Mouse (Mus musculus) forebrain, embryonic 13.5 days (tissue): ENCODE measurements around the gene Lrrc20. TPM values are rescaled to one million over a fixed set of nuclear protein-coding genes. Genes with fewer than 3 reads are reported as not detected.

Experiments
- ATAC-seq: fragments of 200-750 bp; cut with Nextera tagmentation; 2 replicates; pipeline ENCODE4 v1.8.0; 2017
- H3K27ac ChIP-seq: fragments of 300-500 bp; sonication (generic); 2 replicates; pipeline ENCODE4 v1.5.1; 2015; ENCODE audit warnings: inconsistent platforms, mild to moderate bottlenecking, moderate library complexity
- H3K27me3 ChIP-seq: fragments of 300-500 bp; sonication (generic); 2 replicates; pipeline ENCODE4 v1.6.1; 2015; ENCODE audit warnings: mild to moderate bottlenecking, inconsistent platforms
- H3K36me3 ChIP-seq: fragments of 300-500 bp; sonication (generic); 2 replicates; pipeline ENCODE4 v1.6.1; 2015; ENCODE audit warnings: mild to moderate bottlenecking, inconsistent platforms; ENCODE audit not compliant: poor library complexity, severe bottlenecking
- H3K4me1 ChIP-seq: fragments of 300-500 bp; sonication (generic); 2 replicates; pipeline ENCODE4 v1.6.1; 2015; ENCODE audit warnings: inconsistent platforms
- H3K4me2 ChIP-seq: fragments of 300-500 bp; sonication (generic); 2 replicates; pipeline ENCODE4 v1.6.1; 2015; ENCODE audit warnings: inconsistent platforms, mild to moderate bottlenecking, moderate library complexity
- H3K4me3 ChIP-seq: fragments of 300-500 bp; sonication (generic); 2 replicates; pipeline ENCODE4 v1.5.1; 2015; ENCODE audit warnings: mild to moderate bottlenecking, inconsistent platforms
- H3K9ac ChIP-seq: fragments of 300-500 bp; sonication (generic); 2 replicates; pipeline ENCODE4 v1.6.1; 2015; ENCODE audit warnings: mild to moderate bottlenecking, inconsistent platforms
- H3K9me3 ChIP-seq: fragments of 300-500 bp; sonication (generic); replicated peaks from 2 replicates; pipeline ENCODE4 v1.6.1; 2016; ENCODE audit warnings: inconsistent platforms
- WGBS: fragments of 180-500 bp; shearing (Covaris S2); methylation state at CpG from one replicate; pipeline ENCODE4 v1.1.7; 2015; 5-methylcytosine and 5-hydroxymethylcytosine counted together
- polyA plus RNA-seq: library from polyadenylated mRNA; unstranded; fragments of >200 nt; fragmentation: Nextera tagmentation; extraction: Ambion mirVana; gene quantifications from 2 replicates; pipeline ENCODE4 v1.2.1, GENCODE M21; 2015

The Lrrc20 gene
- polyA plus RNA-seq, 1 experiment from 2014 or later = 16.4 TPM

- Histone ChIP-seq H3K4me1 (peaks cover 18% of the 10 kb centered on the region), H3K36me3 (no peaks in the 10 kb centered on the region), H3K27ac (no peak overlapping the region), H3K9me3 (no peaks in the 10 kb centered on the region), H3K4me3 (no peak overlapping the region), H3K9ac (no peak overlapping the region), H3K4me2 (no peak overlapping the region), H3K27me3 (no peaks in the 10 kb centered on the region)
- ATAC-seq = no peak
- WGBS = 88% methylated on average over 20 of the region's 20 CpGs
Measured at GRCm38 (mm10) chr10:61499505-61500466, 24.2 kb downstream of the Lrrc20 start.

GRCm38 (mm10) chr10:61500756-61501155 is 25.2 kb downstream of the Lrrc20 start:
- 45% methylated on average over 7 of the region's 7 CpGs for WGBS
- no peaks in the 10 kb centered on the region for H3K27me3 ChIP-seq
- no peak overlapping the region for H3K4me2 ChIP-seq
- H3K4me1 ChIP-seq = peaks cover 10% of the 10 kb centered on the region
- H3K4me3 ChIP-seq = no peak overlapping the region
- no peak overlapping the region for H3K9ac ChIP-seq
- no peak for ATAC-seq
- H3K36me3 ChIP-seq = no peaks in the 10 kb centered on the region
- H3K9me3 ChIP-seq = no peaks in the 10 kb centered on the region
- H3K27ac ChIP-seq = no peak overlapping the region

DNA sequence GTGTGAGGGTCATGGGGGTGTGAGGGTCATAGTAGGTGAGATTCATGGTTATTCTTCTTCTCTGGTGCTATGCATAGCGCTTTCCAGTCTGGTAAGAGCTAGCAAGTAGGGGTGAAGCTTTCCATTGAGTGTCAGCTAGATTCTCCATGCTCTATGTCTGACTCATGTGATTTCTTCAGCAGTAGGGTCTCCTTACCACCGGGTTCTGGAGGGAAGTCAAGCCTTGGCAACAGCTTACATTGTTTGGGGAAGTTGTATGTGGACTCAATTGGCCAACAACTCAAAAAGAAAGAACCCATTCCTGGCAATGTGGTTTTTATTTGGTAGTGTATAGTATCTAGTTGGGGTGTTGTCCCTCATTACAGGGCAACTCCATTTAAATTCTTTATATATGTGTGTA is 28.5 kb downstream of the Lrrc20 start:
- Histone ChIP-seq H3K27ac (no peak overlapping the region), H3K36me3 (no peaks in the 10 kb centered on the region), H3K4me3 (no peak overlapping the region), H3K9me3 (no peaks in the 10 kb centered on the region), H3K9ac (no peak overlapping the region), H3K27me3 (no peaks in the 10 kb centered on the region), H3K4me2 (no peak overlapping the region), H3K4me1 (no peaks in the 10 kb centered on the region)
- 94% methylated on average over 2 of the region's 2 CpGs for WGBS
- no peak for ATAC-seq

GRCm38 (mm10) chr10:61506381-61507200 is 31.0 kb downstream of the Lrrc20 start:
- peaks cover 8% of the 10 kb centered on the region; the same call in 1 of the 2 replicates for H3K4me1 ChIP-seq
- H3K4me3 ChIP-seq = no peak overlapping the region
- no peak overlapping the region for H3K27ac ChIP-seq
- ATAC-seq = no peak
- 82% methylated on average over 7 of the region's 7 CpGs for WGBS
- no peak overlapping the region for H3K9ac ChIP-seq
- H3K36me3 ChIP-seq = no peaks in the 10 kb centered on the region
- H3K9me3 ChIP-seq = no peaks in the 10 kb centered on the region
- H3K27me3 ChIP-seq = no peaks in the 10 kb centered on the region
- no peak overlapping the region for H3K4me2 ChIP-seq

DNA sequence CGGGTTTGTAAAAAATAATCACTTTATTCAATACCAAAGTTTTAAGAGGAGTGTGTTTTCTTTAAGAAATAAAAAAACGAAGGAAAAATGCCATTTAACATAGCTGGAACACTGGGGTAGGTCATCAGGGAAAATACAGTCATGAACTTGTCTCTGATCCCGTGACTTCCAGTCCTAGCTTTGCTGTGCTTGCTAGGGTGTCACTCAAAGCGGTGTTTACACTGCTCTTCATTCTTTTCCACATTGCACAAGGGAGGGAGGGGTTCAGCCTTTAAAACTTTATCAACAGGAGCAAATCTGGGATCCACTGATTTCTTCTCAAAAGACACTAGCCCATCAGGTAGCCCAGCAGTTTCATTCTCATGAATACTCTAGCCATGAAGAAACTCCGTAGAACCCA is 34.3 kb downstream of the Lrrc20 start:
- Histone ChIP-seq H3K27me3 (no peaks in the 10 kb centered on the region), H3K4me1 (peaks cover 21% of the 10 kb centered on the region), H3K4me3 (no peak overlapping the region), H3K36me3 (no peaks in the 10 kb centered on the region), H3K27ac (no peak overlapping the region), H3K9me3 (no peaks in the 10 kb centered on the region), H3K9ac (no peak overlapping the region), H3K4me2 (no peak overlapping the region)
- ATAC-seq = no peak
- 90% methylated on average over 5 of the region's 5 CpGs for WGBS

- no peak overlapping the region for H3K9ac ChIP-seq
- H3K27ac ChIP-seq = no peak overlapping the region
- H3K4me1 ChIP-seq = peaks cover 21% of the 10 kb centered on the region
- no peaks in the 10 kb centered on the region for H3K36me3 ChIP-seq
- H3K27me3 ChIP-seq = no peaks in the 10 kb centered on the region
- no peak overlapping the region for H3K4me3 ChIP-seq
- H3K9me3 ChIP-seq = no peaks in the 10 kb centered on the region
- no peak overlapping the region for H3K4me2 ChIP-seq
- WGBS = 40% methylated on average over 7 of the region's 7 CpGs
- no peak for ATAC-seq
Measured at GRCm38 (mm10) chr10:61510809-61511208, 35.2 kb downstream of the Lrrc20 start.

DNA sequence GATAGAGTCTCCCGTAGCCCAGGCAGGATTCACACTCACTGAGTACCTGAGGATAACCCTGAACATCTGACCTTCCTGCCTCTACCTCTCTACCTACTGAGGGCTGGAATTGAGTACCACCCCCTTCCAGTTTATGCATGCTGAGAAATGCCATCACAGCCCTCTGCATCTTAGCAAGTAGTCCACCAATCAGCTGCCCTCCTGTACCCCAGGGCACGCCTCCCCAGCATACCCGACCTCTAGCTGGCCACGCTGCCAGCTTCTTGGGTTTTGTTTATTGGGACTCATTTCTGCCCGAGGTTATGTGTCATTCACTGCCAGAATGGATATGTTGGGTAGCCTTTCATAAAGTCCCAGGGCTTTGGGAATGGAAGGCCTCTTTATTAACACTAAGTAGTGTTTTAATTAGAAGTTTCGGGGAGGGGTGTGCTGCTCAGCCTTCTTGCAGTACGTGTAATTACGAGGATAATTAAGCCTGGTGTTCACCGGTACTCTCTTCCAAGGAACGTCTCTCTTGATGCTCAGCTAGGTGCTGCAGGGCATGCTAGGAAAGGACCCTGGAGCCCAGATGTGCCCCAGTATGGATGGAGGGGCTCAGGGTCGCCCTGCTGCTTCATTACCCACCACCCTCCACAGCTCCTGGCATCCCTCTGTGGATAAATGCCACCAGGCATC is 36.8 kb downstream of the Lrrc20 start:
- peak; percentile 58; the same call in 1 of the 2 replicates for ATAC-seq
- H3K27ac ChIP-seq = no peak overlapping the region
- no peak overlapping the region for H3K4me3 ChIP-seq
- no peak overlapping the region for H3K4me2 ChIP-seq
- H3K9me3 ChIP-seq = no peaks in the 10 kb centered on the region
- WGBS = 39% methylated on average over 11 of the region's 11 CpGs
- no peak overlapping the region for H3K9ac ChIP-seq
- H3K4me1 ChIP-seq = peaks cover 26% of the 10 kb centered on the region
- no peaks in the 10 kb centered on the region for H3K36me3 ChIP-seq
- H3K27me3 ChIP-seq = no peaks in the 10 kb centered on the region

DNA sequence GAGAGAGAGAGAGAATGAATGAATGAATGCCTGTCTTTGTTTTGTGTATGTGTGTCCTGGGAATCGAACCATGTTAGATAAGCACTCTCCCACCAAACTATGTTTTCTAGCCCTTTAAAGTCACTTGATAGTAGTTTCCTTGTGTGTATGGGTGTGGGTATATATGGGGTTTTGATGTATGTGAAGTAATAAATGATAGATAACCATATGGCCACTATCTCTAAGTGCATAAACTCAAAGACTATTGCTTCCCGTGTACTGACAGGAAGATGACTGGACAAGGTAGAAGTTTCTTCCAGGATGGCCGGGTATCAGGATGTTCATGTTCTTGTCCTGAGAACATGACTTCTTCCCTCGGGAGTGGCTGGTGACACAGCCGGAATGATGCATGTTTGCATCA is 41.3 kb downstream of the Lrrc20 start:
- H3K36me3 ChIP-seq = no peaks in the 10 kb centered on the region
- no peak for ATAC-seq
- no peak overlapping the region for H3K9ac ChIP-seq
- H3K9me3 ChIP-seq = no peaks in the 10 kb centered on the region; the same call in 1 of the 2 replicates
- H3K4me1 ChIP-seq = peaks cover 30% of the 10 kb centered on the region
- 0 out of 2 replicates have a peak overlapping the region, but pooled peaks have one; percentile 15 for H3K4me2 ChIP-seq
- H3K4me3 ChIP-seq = no peak overlapping the region
- WGBS = 84% methylated on average over 5 of the region's 5 CpGs
- no peak overlapping the region for H3K27ac ChIP-seq
- H3K27me3 ChIP-seq = no peaks in the 10 kb centered on the region

DNA sequence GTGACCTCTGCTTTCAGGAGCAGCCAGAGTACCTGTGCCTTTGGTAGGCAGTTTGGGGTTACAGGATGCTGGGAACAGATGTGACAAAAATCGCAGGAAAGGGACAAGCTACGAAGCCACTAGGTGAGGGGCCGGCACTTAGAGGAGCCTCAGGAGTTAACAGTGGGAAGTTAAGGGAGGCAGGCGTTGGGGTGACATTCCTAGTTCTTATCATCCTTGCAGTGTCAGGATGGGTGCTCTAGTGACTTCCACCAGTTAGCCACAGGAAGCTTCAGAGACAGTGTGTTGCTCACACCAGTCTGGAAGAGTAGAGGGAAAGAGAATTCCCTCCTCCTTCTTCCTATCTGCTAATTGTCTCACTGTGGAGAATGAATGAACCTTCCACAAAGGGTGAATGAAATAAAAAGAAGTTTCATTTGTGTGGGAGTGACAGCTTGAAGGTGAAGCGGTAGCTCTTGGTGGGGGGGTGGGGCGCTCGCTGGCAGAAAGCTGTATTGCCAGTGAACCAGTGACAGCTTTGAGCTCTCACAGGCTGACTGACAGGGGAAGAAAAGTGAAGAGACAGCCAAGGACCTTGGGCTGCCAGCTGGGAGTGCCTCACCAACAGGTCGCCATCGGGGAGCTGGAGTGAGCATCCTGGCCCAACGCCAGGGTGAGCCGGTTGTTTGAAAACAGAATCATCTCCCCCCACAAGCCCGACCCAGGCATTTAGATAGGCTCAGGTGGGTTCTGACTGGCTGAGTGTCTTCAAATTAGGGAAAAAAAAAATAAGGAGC is 41.9 kb downstream of the Lrrc20 start:
- ATAC-seq = peak; percentile 84
- 26% methylated on average over 12 of the region's 12 CpGs for WGBS
- H3K36me3 ChIP-seq = no peaks in the 10 kb centered on the region

GRCm38 (mm10) chr10:61518320-61518719 is 42.7 kb downstream of the Lrrc20 start:
- ATAC-seq = peak; percentile 48
- no peaks in the 10 kb centered on the region; the same call in 1 of the 2 replicates for H3K9me3 ChIP-seq
- peak overlapping the region; percentile 54; the same call in 1 of the 2 replicates for H3K27ac ChIP-seq
- no peak overlapping the region for H3K4me2 ChIP-seq
- H3K4me1 ChIP-seq = peaks cover 20% of the 10 kb centered on the region
- H3K27me3 ChIP-seq = no peaks in the 10 kb centered on the region
- no peaks in the 10 kb centered on the region for H3K36me3 ChIP-seq
- no peak overlapping the region for H3K9ac ChIP-seq
- H3K4me3 ChIP-seq = no peak overlapping the region
- whole genome bisulfite sequencing = 71% methylated on average over 9 of the region's 9 CpGs

More for the DNA sequence above, 41.9 kb downstream of the Lrrc20 start:
- Histone ChIP-seq H3K9ac (no peak overlapping the region), H3K9me3 (no peaks in the 10 kb centered on the region; the same call in 1 of the 2 replicates), H3K27ac (peak overlapping the region; percentile 54), H3K4me2 (peak overlapping the region; percentile 15; the same call in 1 of the 2 replicates), H3K4me3 (no peak overlapping the region), H3K27me3 (no peaks in the 10 kb centered on the region), H3K4me1 (peaks cover 24% of the 10 kb centered on the region)

DNA sequence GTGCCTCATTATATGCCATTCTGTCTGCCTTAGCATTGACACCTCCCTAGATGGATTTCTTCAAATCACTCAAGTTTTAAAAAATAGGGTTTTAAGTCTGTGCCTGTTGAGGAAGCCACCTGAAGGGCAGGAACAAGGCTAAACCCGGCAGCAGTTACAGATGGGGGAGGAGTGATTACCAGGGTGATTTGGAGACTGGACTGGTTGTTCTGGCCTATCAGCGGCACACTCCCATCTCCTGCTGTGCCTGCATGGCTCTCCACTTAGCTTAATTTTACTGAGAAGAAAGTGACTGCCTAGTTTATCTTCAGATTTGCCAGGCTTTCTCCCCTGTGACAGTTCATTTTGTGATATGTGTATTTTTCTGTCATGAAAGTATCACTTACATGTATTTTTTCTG is 43.9 kb downstream of the Lrrc20 start:
- peaks cover 20% of the 10 kb centered on the region for H3K4me1 ChIP-seq
- H3K9me3 ChIP-seq = no peaks in the 10 kb centered on the region; the same call in 1 of the 2 replicates
- no peak overlapping the region for H3K4me2 ChIP-seq
- no peak for ATAC-seq
- 59% methylated on average over 2 of the region's 2 CpGs for WGBS
- no peaks in the 10 kb centered on the region for H3K36me3 ChIP-seq
- H3K4me3 ChIP-seq = no peak overlapping the region
- H3K27me3 ChIP-seq = no peaks in the 10 kb centered on the region
- no peak overlapping the region for H3K9ac ChIP-seq
- H3K27ac ChIP-seq = no peak overlapping the region
